Mouse (Mus musculus) embryonic fibroblast, embryonic 13.5 days (primary cell): ENCODE data around the gene Trim41. TPM values are rescaled to one million over a fixed set of nuclear protein-coding genes. Genes with fewer than 3 reads are reported as not detected.
"Not testable (repeated sequence)": the region's sequence is repeated elsewhere in the genome, so short reads cannot be mapped to it uniquely, and the experiment has no call there.

Source experiments
- H3K27ac ChIP-seq: 2 replicates; pipeline ENCODE4 v1.5.1; 2012; ENCODE audit warnings: low read length, control low read depth, inconsistent platforms; ENCODE audit not compliant: insufficient read depth
- H3K4me1 ChIP-seq: 2 replicates; pipeline ENCODE4 v1.6.1; 2011; ENCODE audit warnings: low read length; ENCODE audit not compliant: control insufficient read depth, insufficient read depth
- H3K4me3 ChIP-seq: 2 replicates; pipeline ENCODE4 v1.5.1; 2011; ENCODE audit warnings: mild to moderate bottlenecking, control low read depth, low read length; ENCODE audit not compliant: insufficient read depth
- CTCF ChIP-seq: IDR thresholded peaks from 2 replicates; pipeline ENCODE4 v1.5.1; 2011; ENCODE audit warnings: mild to moderate bottlenecking, control low read depth, low read length, moderate library complexity, borderline replicate concordance; ENCODE audit not compliant: insufficient read depth
- POLR2A ChIP-seq: IDR thresholded peaks from 2 replicates; pipeline ENCODE4 v1.6.1; 2011; ENCODE audit warnings: low read depth, mild to moderate bottlenecking, control low read depth, low read length, moderate library complexity
- polyA plus RNA-seq: library from polyadenylated mRNA; stranded (reverse); fragments of >200 nt; gene quantifications from 2 replicates; pipeline ENCODE4 v1.2.4, GENCODE M21; 2011; ENCODE audit warnings: low read depth; ENCODE audit not compliant: missing spikeins, insufficient read length

Gene Trim41
- polyA plus RNA-seq, 1 experiment = 40.7 TPM

DNA sequence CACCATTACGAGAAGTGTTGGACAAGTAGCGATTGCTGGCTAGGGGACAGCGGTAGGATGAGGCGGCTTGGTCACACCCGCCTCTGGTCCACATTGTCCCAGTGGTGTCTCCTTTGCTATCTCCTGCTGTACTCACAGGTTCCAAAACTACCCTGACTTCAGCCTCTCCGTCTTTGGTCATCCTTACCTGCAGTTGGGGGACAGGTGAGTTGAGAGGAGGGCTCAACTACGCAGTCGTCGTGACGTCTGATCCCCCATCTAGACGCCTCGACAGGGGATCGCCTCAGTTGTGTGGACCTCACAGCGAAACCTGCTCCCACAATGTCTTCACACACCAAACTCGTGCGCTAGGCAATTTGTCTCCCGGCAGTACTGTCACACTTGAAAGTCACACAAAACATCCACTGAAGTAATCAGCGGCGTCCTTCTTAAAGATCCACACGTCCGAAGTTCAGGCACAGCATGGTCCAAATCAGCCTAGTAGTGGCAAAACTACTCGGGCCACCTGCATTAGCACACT lies 7.2 kb upstream of the Trim41 start:
- Histone ChIP-seq H3K4me3 (no peak overlapping the region), H3K27ac (no peak overlapping the region), H3K4me1 (0 out of 2 replicates have a peak, but pooled peaks cover 3% of the 10 kb centered on the region)
- no peak for TF ChIP-seq CTCF
- no peak for TF ChIP-seq POLR2A

- Histone ChIP-seq H3K27ac (0 out of 2 replicates have a peak overlapping the region, but pooled peaks have one; percentile 16), H3K4me1 (0 out of 2 replicates have a peak, but pooled peaks cover 3% of the 10 kb centered on the region), H3K4me3 (peak overlapping the region; percentile 53)
- TF ChIP-seq POLR2A = no peak
- no peak for TF ChIP-seq CTCF
Measured at GRCm38 (mm10) chr11:48823536-48823972, 6.4 kb upstream of the Trim41 start.

GRCm38 (mm10) chr11:48822768-48823512 lies 5.8 kb upstream of the Trim41 start:
- no peak for TF ChIP-seq POLR2A
- TF ChIP-seq CTCF = no peak
- H3K4me3 ChIP-seq = peak overlapping the region; percentile 53
- H3K4me1 ChIP-seq = 0 out of 2 replicates have a peak, but pooled peaks cover 3% of the 10 kb centered on the region
- H3K27ac ChIP-seq = peak overlapping the region; percentile 86

DNA sequence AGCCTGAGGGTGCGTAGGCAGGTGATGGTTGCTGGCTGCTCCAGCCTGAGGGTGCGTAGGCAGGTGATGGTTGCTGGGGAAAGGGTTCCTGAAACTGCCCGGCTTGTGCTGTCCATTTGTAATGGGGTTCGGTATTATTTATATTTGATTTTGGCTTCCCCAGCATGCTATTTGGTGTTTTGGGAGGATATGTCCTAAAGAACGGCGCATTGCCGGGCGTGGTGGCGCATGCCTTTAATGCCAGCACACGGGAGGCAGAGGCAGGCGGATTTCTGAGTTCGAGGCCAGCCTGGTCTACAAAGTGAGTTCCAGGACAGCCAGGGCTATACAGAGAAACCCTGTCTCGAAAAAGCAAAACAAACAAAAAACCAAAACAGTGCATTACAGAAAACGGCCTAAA lies 4.1 kb upstream of the Trim41 start:
- H3K4me1 ChIP-seq, H3K4me3 ChIP-seq, H3K27ac ChIP-seq: not testable (repeated sequence)

GRCm38 (mm10) chr11:48820308-48820674 lies 3.1 kb upstream of the Trim41 start:
- H3K4me1 ChIP-seq = 0 out of 2 replicates have a peak, but pooled peaks cover 6% of the 10 kb centered on the region
- no peak overlapping the region for H3K4me3 ChIP-seq
- TF ChIP-seq POLR2A (0 out of 2 replicates have a peak, but pooled peaks have one; percentile 4), CTCF (no peak)
- H3K27ac ChIP-seq = peak overlapping the region; percentile 89

GRCm38 (mm10) chr11:48819614-48820307 lies 2.6 kb upstream of the Trim41 start:
- no peak overlapping the region for H3K4me3 ChIP-seq
- H3K27ac ChIP-seq = peak overlapping the region; percentile 89
- TF ChIP-seq POLR2A (no peak), CTCF (no peak)
- 0 out of 2 replicates have a peak, but pooled peaks cover 6% of the 10 kb centered on the region for H3K4me1 ChIP-seq

DNA sequence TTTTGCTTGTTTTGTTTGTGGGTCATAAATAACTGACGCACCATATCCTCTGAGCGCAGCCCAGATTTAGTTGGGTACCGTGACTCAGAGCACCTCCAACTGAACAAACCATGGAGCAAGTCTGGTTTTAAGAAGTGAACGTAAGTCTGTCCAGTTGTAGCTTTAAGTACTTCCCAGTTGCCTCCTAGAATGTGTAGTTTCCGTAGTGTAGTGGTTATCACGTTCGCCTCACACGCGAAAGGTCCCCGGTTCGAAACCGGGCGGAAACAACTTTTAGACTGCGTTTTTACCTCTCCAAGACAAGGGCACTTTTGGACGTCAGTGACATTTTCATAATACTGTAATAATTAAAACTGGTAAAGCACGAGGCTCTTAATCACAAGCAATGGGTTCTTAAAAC lies 1.2 kb upstream of the Trim41 start:
- H3K4me1 ChIP-seq = 0 out of 2 replicates have a peak, but pooled peaks cover 9% of the 10 kb centered on the region
- no peak for TF ChIP-seq CTCF
- TF ChIP-seq POLR2A = 0 out of 2 replicates have a peak, but pooled peaks have one; percentile 28
- peak overlapping the region; percentile 36 for H3K4me3 ChIP-seq
- H3K27ac ChIP-seq = peak overlapping the region; percentile 98

- TF ChIP-seq POLR2A (no peak), CTCF (no peak)
- peaks cover 9% of the 10 kb centered on the region; the same call in 1 of the 2 replicates for H3K4me1 ChIP-seq
- peak overlapping the region; percentile 98 for H3K27ac ChIP-seq
- H3K4me3 ChIP-seq = peak overlapping the region; percentile 90
Measured at GRCm38 (mm10) chr11:48817794-48818193, 641 bp upstream of the Trim41 start.

DNA sequence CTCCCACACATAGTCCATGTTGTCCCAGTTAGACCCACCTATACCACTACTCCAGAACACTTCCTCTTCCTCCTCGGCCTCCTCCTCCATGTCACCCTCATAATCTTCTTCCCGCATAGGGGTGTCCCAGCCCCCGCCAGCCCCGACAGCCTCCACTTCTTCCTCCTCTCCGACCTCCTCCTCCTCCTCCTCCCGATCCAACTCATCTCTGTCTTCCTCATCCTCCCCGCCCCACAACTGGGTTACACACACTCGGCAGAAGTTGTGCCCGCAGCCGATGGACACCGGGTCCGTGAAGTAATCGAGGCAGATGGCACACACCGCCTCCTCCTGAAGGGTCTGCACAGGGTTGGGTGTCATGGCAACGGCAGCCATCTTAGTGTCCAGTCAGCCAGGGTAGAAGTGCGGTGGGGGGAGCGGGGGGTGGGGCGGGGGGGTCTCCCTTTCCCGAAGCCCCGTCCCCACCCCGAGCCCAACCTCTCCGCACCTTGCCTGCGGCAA lies 822 bp downstream of the Trim41 start:
- Histone ChIP-seq H3K4me1 (peaks cover 9% of the 10 kb centered on the region; the same call in 1 of the 2 replicates), H3K27ac (no peak overlapping the region), H3K4me3 (peak overlapping the region; percentile 86)
- TF ChIP-seq CTCF = no peak
- no peak for TF ChIP-seq POLR2A

GRCm38 (mm10) chr11:48815851-48816250 lies 1.3 kb downstream of the Trim41 start:
- H3K4me1 ChIP-seq = peaks cover 9% of the 10 kb centered on the region; the same call in 1 of the 2 replicates
- no peak overlapping the region for H3K27ac ChIP-seq
- TF ChIP-seq CTCF (no peak), POLR2A (no peak)
- H3K4me3 ChIP-seq = peak overlapping the region; percentile 86
